ENCODE assay signal across 19 mouse cellular contexts in genomic region chrX:7308242-7308641, GRCm38 (mm10). TPM values are rescaled to one million over a fixed set of nuclear protein-coding genes. Genes with fewer than 3 reads are reported as not detected.
A peak's percentile ranks its signal among the peaks of the same experiment; 100 is the strongest.
DNase-seq lines count a peak whose midpoint lies in the region; ATAC-seq lines count a peak whose summit lies in the region.
"Had no signal": no experiment of that assay in that cellular context is flagged by ENCODE, and none has a peak within 500 bp of the region (broad histone marks: within the 10 kb centered on the region; RNA-seq: fewer than 3 reads in every experiment).

No protein-coding gene starts in this region.

- ATAC-seq in hindbrain, embryonic 13.5 days (ENCODE audit: low FRiP score), result no peak
- ATAC-seq in intestine, embryonic 16.5 days, result no peak
- ATAC-seq: forebrain, embryonic 13.5 days; midbrain, embryonic 13.5 days had no signal

- H3K4me3 ChIP-seq in hindbrain, embryonic 13.5 days, result no peak overlapping the region
- no peak overlapping the region for H3K4me3 ChIP-seq in intestine, embryonic 16.5 days (ENCODE audit: low read length)
- H3K4me3 ChIP-seq: embryonic facial prominence, embryonic 12.5 days; forebrain, embryonic 13.5 days; gastrocnemius, adult 2 months; limb, embryonic 15.5 days; midbrain, embryonic 13.5 days; stomach, embryonic 15.5 days had no signal

- H3K9me3 ChIP-seq in hindbrain, embryonic 13.5 days, result no peaks in the 10 kb centered on the region
- H3K9me3 ChIP-seq in intestine, embryonic 16.5 days (ENCODE audit: control insufficient read depth, low read length), result no peaks in the 10 kb centered on the region
- H3K9me3 ChIP-seq: embryonic facial prominence, embryonic 12.5 days; forebrain, embryonic 13.5 days; limb, embryonic 15.5 days; midbrain, embryonic 13.5 days; stomach, embryonic 15.5 days had no signal

- H3K4me1 ChIP-seq in hindbrain, embryonic 13.5 days (replicated peaks), result no peaks in the 10 kb centered on the region
- no peaks in the 10 kb centered on the region for H3K4me1 ChIP-seq in intestine, embryonic 16.5 days (ENCODE audit: control insufficient read depth, insufficient read depth, low read length)
- H3K4me1 ChIP-seq: embryonic facial prominence, embryonic 12.5 days; forebrain, embryonic 13.5 days; limb, embryonic 15.5 days; midbrain, embryonic 13.5 days; stomach, embryonic 15.5 days had no signal

- DNase-seq in 3T3-L1 (ENCODE audit: low read depth, low spot score), result peak; percentile 94
- peak; percentile 21 for DNase-seq in CD4-positive, CD25-positive, alpha-beta regulatory T cell, adult 2 months (ENCODE audit: low read depth, low spot score)
- DNase-seq in adipocyte (ENCODE audit: low spot score), result peak; percentile 68
- peak; percentile 68 for DNase-seq in induced T-regulatory cell, adult 2 months (ENCODE audit: low read depth)
- no peak for DNase-seq in frontal cortex, postnatal 10 days (ENCODE audit: low spot score in 2 of 2)
- DNase-seq in ovary, postnatal 14 days (ENCODE audit: low spot score), result no peak
- DNase-seq: adrenal gland, adult 2 months; cerebellum, postnatal 10 days; gastrocnemius, adult 2 months; heart, postnatal 36 days; kidney, adult 8-10 months; thymus, postnatal 14 days had no signal

- H3K4me2 ChIP-seq in hindbrain, embryonic 13.5 days, result no peak overlapping the region
- H3K4me2 ChIP-seq in intestine, embryonic 16.5 days (ENCODE audit: low read depth, low read length), result no peak overlapping the region
- H3K4me2 ChIP-seq: embryonic facial prominence, embryonic 12.5 days; forebrain, embryonic 13.5 days; limb, embryonic 15.5 days; midbrain, embryonic 13.5 days; stomach, embryonic 15.5 days had no signal

- WGBS in hindbrain, embryonic 13.5 days, result 76% methylated on average over 2 of the region's 2 CpGs
- WGBS in intestine, embryonic 16.5 days, result 46% methylated on average over 2 of the region's 2 CpGs

- H3K9ac ChIP-seq in hindbrain, embryonic 13.5 days, result no peak overlapping the region
- no peak overlapping the region for H3K9ac ChIP-seq in intestine, embryonic 16.5 days (ENCODE audit: low read depth, low read length)
- H3K9ac ChIP-seq: embryonic facial prominence, embryonic 12.5 days; forebrain, embryonic 13.5 days; limb, embryonic 15.5 days; midbrain, embryonic 13.5 days; stomach, embryonic 15.5 days had no signal

- no peak overlapping the region for H3K27ac ChIP-seq in hindbrain, embryonic 13.5 days
- no peak overlapping the region for H3K27ac ChIP-seq in intestine, embryonic 16.5 days (ENCODE audit: low read length)
- H3K27ac ChIP-seq: embryonic facial prominence, embryonic 12.5 days; forebrain, embryonic 13.5 days; gastrocnemius, adult 2 months; limb, embryonic 15.5 days; midbrain, embryonic 13.5 days; stomach, embryonic 15.5 days had no signal

- no peaks in the 10 kb centered on the region for H3K27me3 ChIP-seq in hindbrain, embryonic 13.5 days
- no peaks in the 10 kb centered on the region for H3K27me3 ChIP-seq in intestine, embryonic 16.5 days (replicated peaks; ENCODE audit: control insufficient read depth, insufficient read depth, low read length)
- H3K27me3 ChIP-seq: embryonic facial prominence, embryonic 12.5 days; forebrain, embryonic 13.5 days; limb, embryonic 15.5 days; midbrain, embryonic 13.5 days; stomach, embryonic 15.5 days had no signal

- H3K36me3 ChIP-seq in hindbrain, embryonic 13.5 days, result no peaks in the 10 kb centered on the region
- no peaks in the 10 kb centered on the region for H3K36me3 ChIP-seq in intestine, embryonic 16.5 days (ENCODE audit: control insufficient read depth, insufficient read depth, low read length)
- H3K36me3 ChIP-seq: embryonic facial prominence, embryonic 12.5 days; limb, embryonic 15.5 days; midbrain, embryonic 13.5 days; stomach, embryonic 15.5 days had no signal

RNA-seq across cellular contexts. Expression of gene Clcn5, which starts 10.9 kb away (rescaled TPM):
- 7.5 and 7.6 TPM in 2 replicates for polyA plus RNA-seq in hindbrain, embryonic 13.5 days (2015; fragmentation: Nextera tagmentation; extraction: Ambion mirVana)
- polyA plus RNA-seq in intestine, embryonic 16.5 days (2015; fragmentation: Nextera tagmentation; extraction: Ambion mirVana), result 14.5 and 20.2 TPM in 2 replicates

Comparison
In these comparisons a context has a peak if more than half of its experiments do, and no peak if none do; other contexts are left out.
1. DNase-seq: peak in 3T3-L1 (single experiment), CD4-positive, CD25-positive, alpha-beta regulatory T cell, adult 2 months (single experiment), adipocyte (single experiment) and induced T-regulatory cell, adult 2 months (single experiment); none in frontal cortex, postnatal 10 days (0 of 2) and ovary, postnatal 14 days (single experiment).